Mouse (Mus musculus) intestine, embryonic 16.5 days (tissue): ENCODE results near the gene 2610028H24Rik. TPM values are rescaled to one million over a fixed set of nuclear protein-coding genes. Genes with fewer than 3 reads are reported as not detected.
A peak's percentile ranks its signal among the peaks of the same experiment; 100 is the strongest.

Experiments used
- ATAC-seq: fragments of 200-750 bp; cut with Nextera tagmentation; 2 replicates; pipeline ENCODE4 v1.8.0; 2017; ENCODE audit warnings: moderate TSS enrichment, moderate library complexity
- H3K27ac ChIP-seq: fragments of 300-500 bp; sonication (generic); 2 replicates; pipeline ENCODE4 v1.5.1; 2014; ENCODE audit warnings: mild to moderate bottlenecking, low read length
- H3K27me3 ChIP-seq: fragments of 300-500 bp; sonication (generic); replicated peaks from 2 replicates; pipeline ENCODE4 v1.6.1; 2014; ENCODE audit warnings: low read length, control low read depth, mixed read lengths; ENCODE audit not compliant: control insufficient read depth, insufficient read depth
- H3K36me3 ChIP-seq: fragments of 300-500 bp; sonication (generic); 2 replicates; pipeline ENCODE4 v1.6.1; 2014; ENCODE audit warnings: low read length, control low read depth; ENCODE audit not compliant: control insufficient read depth, insufficient read depth
- H3K4me1 ChIP-seq: fragments of 300-500 bp; sonication (generic); 2 replicates; pipeline ENCODE4 v1.6.1; 2014; ENCODE audit warnings: low read length, control low read depth, mixed read lengths; ENCODE audit not compliant: control insufficient read depth, insufficient read depth
- H3K4me2 ChIP-seq: fragments of 300-500 bp; sonication (generic); 2 replicates; pipeline ENCODE4 v1.6.1; 2014; ENCODE audit warnings: low read depth, low read length, control low read depth
- H3K4me3 ChIP-seq: fragments of 300-500 bp; sonication (generic); 2 replicates; pipeline ENCODE4 v1.5.1; 2014; ENCODE audit warnings: mild to moderate bottlenecking, low read length
- H3K9ac ChIP-seq: fragments of 300-500 bp; sonication (generic); 2 replicates; pipeline ENCODE4 v1.6.1; 2014; ENCODE audit warnings: low read depth, low read length
- H3K9me3 ChIP-seq: fragments of 300-500 bp; sonication (generic); 2 replicates; pipeline ENCODE4 v1.6.1; 2016; ENCODE audit warnings: low read length, control low read depth; ENCODE audit not compliant: control insufficient read depth
- WGBS: fragments of 180-500 bp; shearing (Covaris S2); extraction: QIAGEN DNeasy Blood & Tissue Kit; methylation state at CpG from one replicate; pipeline ENCODE4 v1.1.7; 2014; 5-methylcytosine and 5-hydroxymethylcytosine counted together
- polyA plus RNA-seq: library from polyadenylated mRNA; unstranded; fragments of >200 nt; fragmentation: Nextera tagmentation; extraction: Ambion mirVana; gene quantifications from 2 replicates; pipeline ENCODE4 v1.2.1, GENCODE M21; 2015

The 2610028H24Rik gene
- polyA plus RNA-seq, 1 experiment from 2014 or later, result not detected

- 0 out of 2 replicates have a peak, but pooled peaks have one; percentile 12 for ATAC-seq
- Histone ChIP-seq H3K27me3 (no peaks in the 10 kb centered on the region), H3K9ac (no peak overlapping the region), H3K4me3 (no peak overlapping the region), H3K4me1 (peaks cover 13% of the 10 kb centered on the region), H3K36me3 (no peaks in the 10 kb centered on the region), H3K9me3 (no peaks in the 10 kb centered on the region), H3K27ac (peak overlapping the region; percentile 28), H3K4me2 (no peak overlapping the region)
- 65% methylated on average over 4 of the region's 4 CpGs for WGBS
These were observed 2.7 kb upstream of the 2610028H24Rik start for GRCm38 (mm10) chr10:76445996-76446681.

GRCm38 (mm10) chr10:76447406-76448229 is 1.3 kb upstream of the 2610028H24Rik start:
- no peaks in the 10 kb centered on the region for H3K27me3 ChIP-seq
- peaks cover 10% of the 10 kb centered on the region for H3K4me1 ChIP-seq
- no peak overlapping the region for H3K27ac ChIP-seq
- 75% methylated on average over 15 of the region's 15 CpGs for WGBS
- no peak overlapping the region for H3K4me2 ChIP-seq
- no peaks in the 10 kb centered on the region for H3K36me3 ChIP-seq
- H3K9ac ChIP-seq, result no peak overlapping the region
- no peaks in the 10 kb centered on the region for H3K9me3 ChIP-seq
- ATAC-seq, result no peak
- no peak overlapping the region for H3K4me3 ChIP-seq

- Histone ChIP-seq H3K4me1 (no peaks in the 10 kb centered on the region), H3K9ac (no peak overlapping the region), H3K36me3 (no peaks in the 10 kb centered on the region), H3K9me3 (0 out of 2 replicates have a peak, but pooled peaks cover 7% of the 10 kb centered on the region), H3K27ac (no peak overlapping the region), H3K4me3 (no peak overlapping the region), H3K4me2 (no peak overlapping the region), H3K27me3 (no peaks in the 10 kb centered on the region)
- 60% methylated on average over 5 of the region's 5 CpGs for WGBS
- ATAC-seq, result no peak
These were observed 6.4 kb downstream of the 2610028H24Rik start for GRCm38 (mm10) chr10:76455289-76455688.

- H3K4me1 ChIP-seq, result no peaks in the 10 kb centered on the region
- H3K9me3 ChIP-seq, result 0 out of 2 replicates have a peak, but pooled peaks cover 11% of the 10 kb centered on the region
- H3K27ac ChIP-seq, result no peak overlapping the region
- H3K4me2 ChIP-seq, result no peak overlapping the region
- no peaks in the 10 kb centered on the region for H3K27me3 ChIP-seq
- WGBS, result 94% methylated on average over 1 of the region's 1 CpGs
- no peak overlapping the region for H3K9ac ChIP-seq
- ATAC-seq, result no peak
- H3K36me3 ChIP-seq, result no peaks in the 10 kb centered on the region
- no peak overlapping the region for H3K4me3 ChIP-seq
These were observed 12.4 kb downstream of the 2610028H24Rik start for GRCm38 (mm10) chr10:76461255-76461654.

GRCm38 (mm10) chr10:76462312-76462711 is 13.4 kb downstream of the 2610028H24Rik start:
- no peaks in the 10 kb centered on the region for H3K36me3 ChIP-seq
- no peak overlapping the region for H3K9ac ChIP-seq
- H3K27me3 ChIP-seq, result no peaks in the 10 kb centered on the region
- 0 out of 2 replicates have a peak, but pooled peaks cover 11% of the 10 kb centered on the region for H3K9me3 ChIP-seq
- no peaks in the 10 kb centered on the region for H3K4me1 ChIP-seq
- H3K4me2 ChIP-seq, result no peak overlapping the region
- WGBS, result 92% methylated on average over 7 of the region's 7 CpGs
- no peak overlapping the region for H3K4me3 ChIP-seq
- no peak for ATAC-seq
- H3K27ac ChIP-seq, result no peak overlapping the region

GRCm38 (mm10) chr10:76462721-76463120 is 13.8 kb downstream of the 2610028H24Rik start:
- Histone ChIP-seq H3K27ac (no peak overlapping the region), H3K9ac (no peak overlapping the region), H3K9me3 (0 out of 2 replicates have a peak, but pooled peaks cover 11% of the 10 kb centered on the region), H3K36me3 (no peaks in the 10 kb centered on the region), H3K4me3 (no peak overlapping the region), H3K4me2 (no peak overlapping the region), H3K4me1 (no peaks in the 10 kb centered on the region), H3K27me3 (no peaks in the 10 kb centered on the region)
- WGBS, result 91% methylated on average over 6 of the region's 6 CpGs
- no peak for ATAC-seq

- no peaks in the 10 kb centered on the region for H3K9me3 ChIP-seq
- H3K4me1 ChIP-seq, result no peaks in the 10 kb centered on the region
- ATAC-seq, result peak; percentile 98
- H3K36me3 ChIP-seq, result peaks cover 7% of the 10 kb centered on the region; the same call in 1 of the 2 replicates
- H3K4me3 ChIP-seq, result peak within 1 kb of the TSS; percentile 88
- peak within 1 kb of the TSS; percentile 93 for H3K9ac ChIP-seq
- H3K27me3 ChIP-seq, result no peaks in the 10 kb centered on the region
- WGBS, result 1% methylated on average over 55 of the region's 55 CpGs
- peak within 1 kb of the TSS; percentile 84 for H3K27ac ChIP-seq
- H3K4me2 ChIP-seq, result peak within 1 kb of the TSS; percentile 59
These were observed 19.6 kb downstream of the 2610028H24Rik start, which contains the start of the genes Mcm3ap and Ybey for GRCm38 (mm10) chr10:76468203-76469162. Mcm3ap (plus strand) TSS chr10:76468927. Ybey (minus strand) TSS chr10:76469114.

- Histone ChIP-seq H3K36me3 (peaks cover 14% of the 10 kb centered on the region; the same call in 1 of the 2 replicates), H3K9me3 (no peaks in the 10 kb centered on the region), H3K9ac (no peak overlapping the region), H3K27me3 (no peaks in the 10 kb centered on the region), H3K4me1 (no peaks in the 10 kb centered on the region), H3K27ac (no peak overlapping the region), H3K4me2 (no peak overlapping the region), H3K4me3 (no peak overlapping the region)
- 94% methylated on average over 5 of the region's 5 CpGs for WGBS
- ATAC-seq, result no peak
These were observed 24.9 kb downstream of the 2610028H24Rik start for GRCm38 (mm10) chr10:76473759-76474158.
